Mouse (Mus musculus) hematopoietic stem cell, adult 5-6 weeks (primary cell): ENCODE measurements around the gene Colgalt2. TPM values are rescaled to one million over a fixed set of nuclear protein-coding genes. Genes with fewer than 3 reads are reported as not detected.
"Not testable (repeated sequence)": the region's sequence is repeated elsewhere in the genome, so short reads cannot be mapped to it uniquely, and the experiment has no call there.

Experiments used
- ATAC-seq, 2 experiments: fragments of 125-278 bp in 1 of 2; replicated peaks in 1 of 2; 2 replicates each; pipeline ENCODE4 v1.8.0; 2016 to 2017; ENCODE audit warnings: inconsistent platforms in 2 of 2, mild to moderate bottlenecking in 2 of 2, moderate number of reproducible peaks in 2 of 2, low read depth in 1 of 2, moderate TSS enrichment in 1 of 2; ENCODE audit not compliant: low FRiP score in 2 of 2, poor library complexity in 2 of 2, severe bottlenecking in 2 of 2, insufficient read depth in 1 of 2, low TSS enrichment in 1 of 2
- total RNA-seq: library from RNA; stranded (forward); fragments of 172-1452, 232-1000 nt; gene quantifications from 2 replicates; pipeline ENCODE4 v1.2.3, GENCODE M21; 2017

Gene Colgalt2
- total RNA-seq = not detected in 2 replicates

GRCm38 (mm10) chr1:152399790-152400555, at the start of gene Colgalt2:
Gene Colgalt2 (plus strand): TSS chr1:152399830.
- peak; percentile 43 to 49 for ATAC-seq

- no peak for ATAC-seq
Measured at GRCm38 (mm10) chr1:152356721-152357120, 42.9 kb upstream of the Colgalt2 start.

- no peak for ATAC-seq
Measured at GRCm38 (mm10) chr1:152368311-152369088, 31.1 kb upstream of the Colgalt2 start.

GRCm38 (mm10) chr1:152369139-152369538, 30.5 kb upstream of the Colgalt2 start:
- peak; percentile 62 to 69; a peak in 2 of 4 replicates for ATAC-seq

- no peak for ATAC-seq
Measured at GRCm38 (mm10) chr1:152378311-152378710, 21.3 kb upstream of the Colgalt2 start.

- ATAC-seq = no peak
Measured at GRCm38 (mm10) chr1:152384589-152384988, 15.0 kb upstream of the Colgalt2 start.

GRCm38 (mm10) chr1:152385693-152386092, 13.9 kb upstream of the Colgalt2 start:
- not testable (repeated sequence) for ATAC-seq

- ATAC-seq = peak; percentile 97 to 99
Measured at GRCm38 (mm10) chr1:152386188-152386835, 13.3 kb upstream of the Colgalt2 start, which contains the start of gene Tsen15. Gene Tsen15 (minus strand): TSS chr1:152386688.

- ATAC-seq = no peak
Measured at GRCm38 (mm10) chr1:152389271-152389670, 10.4 kb upstream of the Colgalt2 start.

GRCm38 (mm10) chr1:152394137-152394536, 5.5 kb upstream of the Colgalt2 start:
- no peak for ATAC-seq

- no peak for ATAC-seq
Measured at GRCm38 (mm10) chr1:152394956-152395515, 4.6 kb upstream of the Colgalt2 start.

GRCm38 (mm10) chr1:152398708-152399107, 922 bp upstream of the Colgalt2 start:
- ATAC-seq = no peak

GRCm38 (mm10) chr1:152400556-152401540, 1.2 kb downstream of the Colgalt2 start:
- ATAC-seq = no peak

- no peak for ATAC-seq
Measured at GRCm38 (mm10) chr1:152407021-152407946, 7.7 kb downstream of the Colgalt2 start.

GRCm38 (mm10) chr1:152409356-152409755, 9.7 kb downstream of the Colgalt2 start:
- no peak for ATAC-seq

GRCm38 (mm10) chr1:152410657-152411056, 11.0 kb downstream of the Colgalt2 start:
- ATAC-seq = no peak
